Comparison of ENCODE assay signal across 1 mouse cellular context in genomic region chr4:53827869-53828268, GRCm38 (mm10).
TF ChIP-seq lines count a peak whose summit lies in the region.

No protein-coding gene starts in this region.

TF ChIP-seq in myocyte, 11 proteins besides CTCF, POLR2A, EP300 and RAD21 (continued from another document):
- no peak for TF ChIP-seq TCF3 (IDR thresholded peaks at IDR 0.05; ENCODE audit: insufficient read length, low read depth)
